Mouse (Mus musculus) stomach, embryonic 14.5 days (tissue): ENCODE results near the gene Cdc37. TPM values are rescaled to one million over a fixed set of nuclear protein-coding genes. Genes with fewer than 3 reads are reported as not detected.

ENCODE experiments used
- ATAC-seq: fragments of 200-750 bp; cut with Nextera tagmentation; 2 replicates; pipeline ENCODE4 v1.8.0; 2017; ENCODE audit warnings: low read depth, moderate TSS enrichment; ENCODE audit not compliant: insufficient number of reproducible peaks, insufficient read depth, low FRiP score
- H3K27ac ChIP-seq: fragments of 300-500 bp; sonication (generic); 2 replicates; pipeline ENCODE4 v1.5.1; 2014; ENCODE audit warnings: mild to moderate bottlenecking, low read length, moderate library complexity, mixed read lengths
- H3K27me3 ChIP-seq: fragments of 300-500 bp; sonication (generic); 2 replicates; pipeline ENCODE4 v1.6.1; 2014; ENCODE audit warnings: low read length, control low read depth, mixed read lengths; ENCODE audit not compliant: control insufficient read depth, insufficient read depth
- H3K36me3 ChIP-seq: fragments of 300-500 bp; sonication (generic); 2 replicates; pipeline ENCODE4 v1.6.1; 2014; ENCODE audit warnings: mild to moderate bottlenecking, control low read depth, low read length, moderate library complexity, mixed read lengths; ENCODE audit not compliant: control insufficient read depth, insufficient read depth
- H3K4me1 ChIP-seq: fragments of 300-500 bp; sonication (generic); 2 replicates; pipeline ENCODE4 v1.6.1; 2014; ENCODE audit warnings: low read length, control low read depth, mixed read lengths; ENCODE audit not compliant: control insufficient read depth, insufficient read depth
- H3K4me2 ChIP-seq: fragments of 300-500 bp; sonication (generic); replicated peaks from 2 replicates; pipeline ENCODE4 v1.6.1; 2014; ENCODE audit warnings: low read depth, low read length, control low read depth
- H3K4me3 ChIP-seq: fragments of 300-500 bp; sonication (generic); 2 replicates; pipeline ENCODE4 v1.5.1; 2014; ENCODE audit warnings: low read depth, low read length, control low read depth
- H3K9ac ChIP-seq: fragments of 300-500 bp; sonication (generic); replicated peaks from 2 replicates; pipeline ENCODE4 v1.6.1; 2014; ENCODE audit warnings: low read depth, mild to moderate bottlenecking, control low read depth, low read length, moderate library complexity, mixed read lengths
- H3K9me3 ChIP-seq: fragments of 300-500 bp; sonication (generic); 2 replicates; pipeline ENCODE4 v1.6.1; 2016; ENCODE audit warnings: low read depth, low read length, control low read depth; ENCODE audit not compliant: control insufficient read depth
- WGBS: fragments of 180-500 bp; shearing (Covaris S2); extraction: QIAGEN DNeasy Blood & Tissue Kit; methylation state at CpG from one replicate; pipeline ENCODE4 v1.1.7; 2014; 5-methylcytosine and 5-hydroxymethylcytosine counted together
- polyA plus RNA-seq: library from polyadenylated mRNA; unstranded; fragments of >200 nt; fragmentation: Nextera tagmentation; extraction: Ambion mirVana; gene quantifications from 2 replicates; pipeline ENCODE4 v1.2.1, GENCODE M21; 2014

The Cdc37 gene
- polyA plus RNA-seq, 1 experiment from 2014 or later: 283 TPM

DNA sequence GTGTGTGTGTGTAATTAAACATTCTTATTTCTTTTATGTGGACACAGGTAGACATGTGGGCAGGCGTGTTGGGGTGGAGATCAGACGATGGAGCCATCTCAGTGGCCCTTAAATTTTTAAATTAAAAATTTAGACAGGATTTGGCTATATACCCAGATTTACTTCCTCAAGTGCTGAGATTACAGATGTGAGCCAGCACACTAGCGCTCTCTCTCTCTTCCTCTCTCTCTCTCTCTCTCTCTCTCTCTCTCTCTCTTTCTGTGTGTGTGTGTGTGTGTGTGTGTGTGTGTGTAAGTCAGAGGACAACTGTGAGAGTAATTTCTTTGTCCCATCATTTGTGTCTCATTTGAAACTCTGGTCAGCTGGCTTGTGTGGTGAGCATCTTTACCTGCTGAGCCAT, 40.9 kb upstream of the Cdc37 start:
- Histone ChIP-seq H3K36me3 (no peaks in the 10 kb centered on the region), H3K4me1 (no peaks in the 10 kb centered on the region), H3K9ac (no peak overlapping the region), H3K27ac (no peak overlapping the region), H3K4me2 (no peak overlapping the region), H3K27me3 (no peaks in the 10 kb centered on the region), H3K9me3 (no peaks in the 10 kb centered on the region), H3K4me3 (no peak overlapping the region)
- WGBS: 88% methylated on average over 3 of the region's 3 CpGs
- ATAC-seq: no peak

DNA sequence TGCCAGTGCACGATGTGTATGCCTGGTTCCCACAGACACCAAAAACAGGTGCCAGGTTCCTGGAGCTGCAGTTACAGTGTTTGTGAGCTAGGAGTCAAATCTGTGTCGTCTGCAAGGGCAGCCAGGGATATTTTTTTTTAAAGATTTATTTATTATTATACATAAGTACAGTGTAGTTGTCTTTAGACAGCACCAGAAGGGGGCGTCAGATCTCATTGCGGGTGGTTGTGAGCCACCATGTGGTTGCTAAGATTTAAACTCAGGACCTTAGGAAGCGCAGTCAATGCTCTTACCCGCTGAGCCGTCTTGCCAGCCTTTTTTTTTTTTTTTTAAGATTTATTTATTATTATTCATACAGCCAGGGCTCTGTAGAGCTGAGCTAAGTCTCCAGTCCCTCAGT, 40.1 kb upstream of the Cdc37 start:
- Histone ChIP-seq H3K4me1 (no peaks in the 10 kb centered on the region), H3K27me3 (no peaks in the 10 kb centered on the region), H3K4me2 (no peak overlapping the region), H3K36me3 (no peaks in the 10 kb centered on the region), H3K9ac (no peak overlapping the region), H3K9me3 (no peaks in the 10 kb centered on the region), H3K4me3 (no peak overlapping the region), H3K27ac (no peak overlapping the region)
- ATAC-seq: no peak
- 42% methylated on average over 7 of the region's 7 CpGs for WGBS

DNA sequence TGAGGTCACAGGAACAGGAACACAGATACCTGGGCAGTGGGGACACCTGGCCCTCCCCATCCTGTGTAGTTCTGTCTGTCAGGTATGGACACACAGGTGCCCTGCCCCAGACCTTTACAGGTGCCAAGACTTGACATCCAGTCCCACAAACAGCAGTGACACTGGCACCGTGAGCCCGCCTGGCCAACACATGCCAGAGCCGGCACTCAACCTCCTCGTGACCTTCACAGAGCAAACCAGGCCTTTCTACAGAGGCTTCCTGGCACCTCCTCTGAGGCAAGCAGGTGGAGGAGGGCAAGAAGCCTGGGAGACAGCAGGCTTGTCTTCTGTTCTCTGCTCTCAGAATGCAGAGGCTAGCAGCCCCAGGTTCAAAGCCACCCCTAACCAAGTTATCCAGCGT, 35.7 kb upstream of the Cdc37 start:
- H3K4me1 ChIP-seq: peaks cover 7% of the 10 kb centered on the region; the same call in 1 of the 2 replicates
- H3K9me3 ChIP-seq: no peaks in the 10 kb centered on the region
- no peaks in the 10 kb centered on the region for H3K27me3 ChIP-seq
- ATAC-seq: no peak
- H3K4me3 ChIP-seq: no peak overlapping the region
- no peak overlapping the region for H3K9ac ChIP-seq
- no peak overlapping the region for H3K27ac ChIP-seq
- no peak overlapping the region for H3K4me2 ChIP-seq
- no peaks in the 10 kb centered on the region for H3K36me3 ChIP-seq
- 83% methylated on average over 5 of the region's 5 CpGs for WGBS

DNA sequence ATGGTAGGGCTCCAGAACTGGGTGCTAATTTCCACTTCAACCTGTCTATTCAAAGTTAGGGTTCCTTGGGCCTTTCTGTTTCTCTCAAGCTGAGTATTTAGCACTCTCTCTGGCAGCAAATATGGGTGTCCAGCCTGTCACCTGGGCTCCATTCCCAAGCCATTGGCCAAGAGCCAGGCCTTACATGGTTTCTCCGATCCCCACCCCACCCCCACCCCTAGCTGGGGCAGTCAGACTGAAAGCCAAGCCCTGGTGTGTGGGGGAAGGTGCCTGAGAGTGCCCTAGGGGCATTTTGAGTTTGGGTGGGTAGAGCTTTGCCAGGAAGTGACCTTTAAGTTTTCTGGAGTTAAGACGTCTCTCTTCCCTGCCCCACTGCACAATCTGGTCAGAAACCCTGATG, 35.0 kb upstream of the Cdc37 start:
- Histone ChIP-seq H3K4me3 (no peak overlapping the region), H3K36me3 (no peaks in the 10 kb centered on the region), H3K27me3 (no peaks in the 10 kb centered on the region), H3K9me3 (no peaks in the 10 kb centered on the region), H3K4me2 (no peak overlapping the region), H3K4me1 (peaks cover 7% of the 10 kb centered on the region; the same call in 1 of the 2 replicates), H3K9ac (no peak overlapping the region), H3K27ac (no peak overlapping the region)
- WGBS: 28% methylated on average over 2 of the region's 2 CpGs
- ATAC-seq: no peak

DNA sequence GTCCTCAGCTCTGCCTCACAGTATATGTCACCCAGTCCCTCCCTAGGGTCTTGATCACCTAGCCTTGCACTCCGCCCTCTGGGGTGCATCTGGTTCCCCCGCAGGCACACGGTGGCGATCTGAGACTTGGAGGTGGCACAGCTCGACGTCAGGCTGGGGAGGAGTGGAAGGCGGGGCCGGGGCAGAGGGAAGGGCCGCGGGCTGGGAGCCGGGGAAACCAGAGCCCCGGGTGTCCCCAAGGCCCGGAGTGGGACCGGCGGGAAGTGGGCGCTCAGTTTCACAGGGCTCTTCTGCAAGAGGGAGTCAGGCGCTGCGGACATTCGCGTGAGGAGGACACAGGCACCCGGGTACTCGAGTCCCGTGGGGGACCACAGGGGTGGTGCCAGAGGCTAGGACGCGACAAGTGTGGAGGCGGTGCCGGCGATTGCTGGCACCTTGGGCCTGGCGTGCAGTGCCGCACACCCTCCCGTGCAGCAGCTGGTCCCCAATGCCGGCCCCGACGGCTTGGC, 34.2 kb upstream of the Cdc37 start:
- H3K27me3 ChIP-seq: no peaks in the 10 kb centered on the region
- WGBS: 8% methylated on average over 32 of the region's 34 CpGs
- H3K27ac ChIP-seq: no peak overlapping the region
- peak overlapping the region; percentile 45 for H3K4me2 ChIP-seq
- no peaks in the 10 kb centered on the region for H3K36me3 ChIP-seq
- no peak for ATAC-seq
- no peak overlapping the region for H3K9ac ChIP-seq
- H3K9me3 ChIP-seq: no peaks in the 10 kb centered on the region
- H3K4me1 ChIP-seq: peaks cover 7% of the 10 kb centered on the region; the same call in 1 of the 2 replicates
- H3K4me3 ChIP-seq: peak overlapping the region; percentile 22

DNA sequence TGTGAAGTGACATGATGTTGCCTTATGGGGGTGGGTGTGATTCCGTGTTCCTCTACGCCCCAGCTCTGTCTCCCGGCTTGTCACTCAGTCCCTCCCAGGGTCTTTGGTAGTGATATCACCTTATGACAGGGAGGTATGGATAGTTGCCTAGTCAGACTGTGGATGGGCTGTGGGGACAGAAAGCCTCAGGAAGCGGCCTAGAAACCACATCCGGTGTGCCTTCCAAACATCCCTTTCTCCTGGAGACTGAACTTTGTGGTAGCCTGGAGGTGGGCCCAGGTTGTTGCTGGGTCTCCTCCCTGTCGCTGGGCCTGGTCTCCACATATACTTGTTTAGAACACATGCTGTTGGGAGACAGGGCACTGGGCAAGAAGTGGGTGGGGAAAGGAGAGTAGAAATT, 33.6 kb upstream of the Cdc37 start:
- WGBS: 77% methylated on average over 6 of the region's 6 CpGs
- H3K36me3 ChIP-seq: no peaks in the 10 kb centered on the region
- no peak overlapping the region for H3K27ac ChIP-seq
- ATAC-seq: no peak
- peak overlapping the region; percentile 45 for H3K4me2 ChIP-seq
- no peaks in the 10 kb centered on the region for H3K27me3 ChIP-seq
- no peak overlapping the region for H3K9ac ChIP-seq
- H3K9me3 ChIP-seq: no peaks in the 10 kb centered on the region
- H3K4me1 ChIP-seq: peaks cover 7% of the 10 kb centered on the region; the same call in 1 of the 2 replicates
- H3K4me3 ChIP-seq: no peak overlapping the region

DNA sequence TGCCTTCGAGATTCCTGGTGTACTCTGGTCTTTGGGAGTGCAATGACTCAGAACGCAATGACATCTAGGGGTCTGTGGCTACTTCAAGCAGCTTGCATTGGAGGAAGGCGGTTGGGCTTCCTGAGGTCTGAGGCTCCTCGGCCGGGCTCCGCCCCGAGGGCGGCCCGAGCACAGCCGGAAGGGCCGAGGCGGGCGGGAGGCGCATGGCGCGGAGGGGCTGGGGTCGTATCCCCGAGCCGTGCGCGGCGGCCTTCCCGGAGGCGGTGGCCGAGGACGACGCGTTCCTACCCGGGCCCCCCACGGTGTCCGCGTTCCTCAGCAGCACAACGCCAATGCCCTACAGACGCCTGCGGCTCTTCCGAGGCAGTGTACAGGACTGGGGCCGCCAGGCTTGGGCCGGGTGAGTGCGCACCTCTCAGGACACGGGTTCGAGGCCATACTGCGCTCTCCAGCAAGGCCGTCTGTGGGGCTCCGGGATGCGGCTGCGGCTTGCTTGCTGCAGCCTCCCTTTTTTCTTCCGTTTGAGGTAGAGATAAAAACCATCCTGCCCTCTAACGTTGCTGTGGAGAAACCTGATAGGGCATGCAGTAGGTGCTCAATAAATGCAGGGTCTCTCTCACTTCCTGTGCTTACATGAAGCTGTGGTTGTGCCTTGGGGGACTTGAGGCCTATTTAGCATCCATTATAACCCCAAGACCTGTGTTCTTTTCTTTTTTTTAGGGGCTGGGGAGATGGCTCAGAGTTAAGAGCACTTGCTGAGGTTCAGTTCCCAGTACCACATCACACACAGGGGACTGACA, 31.8 kb upstream of the Cdc37 start:
- Histone ChIP-seq H3K27ac (no peak overlapping the region), H3K36me3 (no peaks in the 10 kb centered on the region), H3K9ac (peak overlapping the region; percentile 40; the same call in 1 of the 2 replicates), H3K27me3 (no peaks in the 10 kb centered on the region), H3K4me3 (peak overlapping the region; percentile 35), H3K4me1 (peaks cover 7% of the 10 kb centered on the region; the same call in 1 of the 2 replicates), H3K9me3 (no peaks in the 10 kb centered on the region), H3K4me2 (peak overlapping the region; percentile 59)
- WGBS: 7% methylated on average over 48 of the region's 48 CpGs
- 0 out of 2 replicates have a peak, but pooled peaks have one; percentile 54 for ATAC-seq

DNA sequence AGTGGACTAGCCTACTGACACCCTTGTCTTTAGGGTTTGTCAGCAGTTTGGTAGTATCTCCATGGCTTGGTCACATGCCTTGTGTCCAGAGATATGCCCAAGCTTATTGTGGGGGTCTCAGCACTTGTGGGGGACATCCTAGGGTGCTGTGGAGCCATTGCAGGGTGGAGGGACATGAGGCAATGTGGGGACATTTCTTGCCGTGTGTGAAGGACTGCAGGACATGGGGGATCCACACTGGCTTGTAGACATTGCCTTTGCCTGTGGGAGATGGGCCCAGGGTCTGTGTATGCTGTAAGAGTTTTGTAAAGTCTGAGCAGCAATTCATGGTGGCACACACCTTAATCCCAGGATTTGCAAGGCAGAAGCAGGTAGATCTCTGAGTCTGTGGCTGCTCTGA, 31.1 kb upstream of the Cdc37 start:
- Histone ChIP-seq H3K4me1 (peaks cover 7% of the 10 kb centered on the region; the same call in 1 of the 2 replicates), H3K36me3 (no peaks in the 10 kb centered on the region), H3K4me2 (no peak overlapping the region), H3K4me3 (no peak overlapping the region), H3K27me3 (no peaks in the 10 kb centered on the region), H3K9me3 (no peaks in the 10 kb centered on the region), H3K9ac (no peak overlapping the region), H3K27ac (no peak overlapping the region)
- ATAC-seq: no peak
- 66% methylated on average over 1 of the region's 1 CpGs for WGBS
